Mouse (Mus musculus) liver, embryonic 13.5 days (tissue): ENCODE measurements around the gene E130114P18Rik. TPM values are rescaled to one million over a fixed set of nuclear protein-coding genes. Genes with fewer than 3 reads are reported as not detected.
A peak's percentile ranks its signal among the peaks of the same experiment; 100 is the strongest.

Source experiments
- ATAC-seq: fragments of 200-750 bp; cut with Nextera tagmentation; 2 replicates; pipeline ENCODE4 v1.8.0; 2017; ENCODE audit warnings: low read depth, mild to moderate bottlenecking, moderate number of reproducible peaks, moderate library complexity
- DNase-seq: peaks from one replicate; pipeline ENCODE4 v3.0.0; 2022
- H3K27ac ChIP-seq: fragments of 300-500 bp; sonication (generic); 2 replicates; pipeline ENCODE4 v1.5.1; 2015; ENCODE audit warnings: moderate library complexity, mild to moderate bottlenecking, inconsistent platforms
- H3K27me3 ChIP-seq: fragments of 300-500 bp; sonication (generic); 2 replicates; pipeline ENCODE4 v1.6.1; 2015; ENCODE audit warnings: mild to moderate bottlenecking, inconsistent platforms
- H3K36me3 ChIP-seq: fragments of 300-500 bp; sonication (generic); 2 replicates; pipeline ENCODE4 v1.6.1; 2015; ENCODE audit warnings: mild to moderate bottlenecking, inconsistent platforms
- H3K4me1 ChIP-seq: fragments of 300-500 bp; sonication (generic); replicated peaks from 2 replicates; pipeline ENCODE4 v1.6.1; 2015; ENCODE audit warnings: inconsistent platforms
- H3K4me2 ChIP-seq: fragments of 300-500 bp; sonication (generic); 2 replicates; pipeline ENCODE4 v1.6.1; 2015; ENCODE audit warnings: inconsistent platforms, mild to moderate bottlenecking, moderate library complexity
- H3K4me3 ChIP-seq: fragments of 300-500 bp; sonication (generic); replicated peaks from 2 replicates; pipeline ENCODE4 v1.5.1; 2015; ENCODE audit warnings: mild to moderate bottlenecking, inconsistent platforms
- H3K9ac ChIP-seq: fragments of 300-500 bp; sonication (generic); 2 replicates; pipeline ENCODE4 v1.6.1; 2015; ENCODE audit warnings: mild to moderate bottlenecking, inconsistent platforms
- H3K9me3 ChIP-seq: fragments of 300-500 bp; sonication (generic); replicated peaks from 2 replicates; pipeline ENCODE4 v1.6.1; 2016; ENCODE audit warnings: inconsistent platforms
- WGBS: fragments of 180-500 bp; shearing (Covaris S2); methylation state at CpG from one replicate; pipeline ENCODE4 v1.1.7; 2015; ENCODE audit not compliant: insufficient replicate concordance; 5-methylcytosine and 5-hydroxymethylcytosine counted together
- polyA plus RNA-seq: library from polyadenylated mRNA; unstranded; fragments of >200 nt; fragmentation: Nextera tagmentation; extraction: Ambion mirVana; gene quantifications from 2 replicates; pipeline ENCODE4 v1.2.1, GENCODE M21; 2015

The E130114P18Rik gene
- polyA plus RNA-seq, 1 experiment from 2014 or later = 0.09 TPM

DNA sequence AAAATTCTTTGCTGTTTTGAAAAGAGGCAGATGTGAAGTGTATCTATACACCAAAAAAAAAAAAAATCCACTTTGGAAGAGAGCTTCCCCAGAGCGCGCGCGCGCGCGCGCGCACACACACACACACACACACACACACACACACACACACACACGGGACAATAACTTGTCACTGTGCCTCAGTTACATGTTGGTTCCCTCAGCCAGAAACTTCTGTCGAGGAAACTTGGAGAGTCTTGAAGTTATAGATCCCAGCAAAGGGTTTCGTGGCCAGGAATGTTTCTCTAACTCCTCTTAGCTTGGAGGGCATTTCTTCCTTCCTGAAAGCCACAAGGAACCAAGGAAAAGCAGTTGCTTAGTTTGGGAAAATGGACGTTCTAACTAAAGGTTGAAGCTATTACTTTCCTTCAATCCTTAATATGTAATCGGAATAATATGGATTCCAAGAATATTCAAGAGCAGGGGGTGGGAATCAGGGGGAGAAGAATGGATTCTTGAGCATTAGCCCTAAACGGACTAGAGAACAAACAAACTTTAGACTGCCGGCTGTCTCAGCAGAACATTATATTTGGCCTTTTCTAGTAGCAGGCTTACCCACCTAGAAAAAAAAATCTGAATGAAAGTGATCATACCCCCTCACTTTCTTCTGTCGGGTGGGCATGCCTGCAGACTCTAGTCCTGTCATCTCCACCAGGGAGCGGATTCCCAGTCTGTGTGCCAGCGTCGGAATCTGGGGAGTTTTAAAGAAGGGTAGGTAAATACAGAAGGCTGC lies 2.2 kb downstream of the E130114P18Rik start:
- Histone ChIP-seq H3K9ac (no peak overlapping the region), H3K9me3 (no peaks in the 10 kb centered on the region), H3K4me3 (peak overlapping the region; percentile 28), H3K36me3 (no peaks in the 10 kb centered on the region), H3K27me3 (peaks cover 69% of the 10 kb centered on the region), H3K4me2 (peak overlapping the region; percentile 71), H3K4me1 (peaks cover 29% of the 10 kb centered on the region), H3K27ac (no peak overlapping the region)
- ATAC-seq = no peak
- DNase-seq = no peak
- WGBS = 1% methylated on average over 20 of the region's 20 CpGs

DNA sequence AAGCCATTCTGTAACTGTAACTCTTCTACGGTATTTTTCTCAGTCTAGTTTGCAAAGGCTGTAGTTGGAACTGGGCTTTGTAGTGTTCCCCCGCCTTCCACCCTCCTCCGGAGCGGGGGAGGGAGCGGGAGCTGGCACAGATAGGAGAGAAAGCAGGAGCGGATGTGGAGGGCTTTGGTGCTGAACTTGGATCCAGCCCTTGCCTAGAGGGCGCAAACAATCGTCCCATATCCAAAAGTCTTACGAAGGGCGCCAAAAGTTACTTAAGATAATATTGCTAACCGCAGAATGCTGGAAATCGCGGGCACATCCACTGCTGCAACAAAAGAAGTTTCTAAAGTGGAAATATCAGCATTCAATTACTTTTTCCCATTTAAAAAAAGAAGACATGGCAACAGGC lies 2.8 kb downstream of the E130114P18Rik start:
- Histone ChIP-seq H3K4me3 (peak overlapping the region; percentile 28), H3K4me1 (peaks cover 29% of the 10 kb centered on the region), H3K9me3 (no peaks in the 10 kb centered on the region), H3K9ac (no peak overlapping the region), H3K36me3 (no peaks in the 10 kb centered on the region), H3K4me2 (peak overlapping the region; percentile 71), H3K27ac (no peak overlapping the region), H3K27me3 (peaks cover 65% of the 10 kb centered on the region)
- ATAC-seq (no peak), DNase-seq (no peak)
- 1% methylated on average over 13 of the region's 13 CpGs for WGBS

DNA sequence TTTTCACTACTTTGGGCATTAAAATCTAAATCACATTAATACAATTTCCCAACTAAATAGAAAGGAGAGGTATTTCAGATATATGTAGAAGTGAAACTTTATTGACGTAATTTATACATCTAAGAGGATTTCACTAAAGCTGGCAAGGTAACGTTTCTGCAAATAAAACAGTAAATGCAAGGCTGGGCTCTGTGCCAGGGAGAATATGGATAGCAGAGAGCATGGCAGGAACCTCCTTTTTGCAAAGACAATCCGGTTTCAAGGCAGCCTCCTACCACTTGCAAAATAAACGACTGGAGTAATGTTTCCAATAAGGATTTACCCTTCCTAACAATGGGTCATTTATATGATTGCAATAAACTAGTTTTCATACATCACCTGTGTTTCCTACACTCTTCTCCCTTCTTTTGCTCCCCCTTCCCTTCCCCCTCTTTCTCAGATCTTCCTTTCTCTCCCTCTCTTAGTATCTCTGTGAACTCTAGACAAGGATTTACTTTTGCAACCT lies 3.4 kb downstream of the E130114P18Rik start:
- 26% methylated on average over 4 of the region's 4 CpGs for WGBS

DNA sequence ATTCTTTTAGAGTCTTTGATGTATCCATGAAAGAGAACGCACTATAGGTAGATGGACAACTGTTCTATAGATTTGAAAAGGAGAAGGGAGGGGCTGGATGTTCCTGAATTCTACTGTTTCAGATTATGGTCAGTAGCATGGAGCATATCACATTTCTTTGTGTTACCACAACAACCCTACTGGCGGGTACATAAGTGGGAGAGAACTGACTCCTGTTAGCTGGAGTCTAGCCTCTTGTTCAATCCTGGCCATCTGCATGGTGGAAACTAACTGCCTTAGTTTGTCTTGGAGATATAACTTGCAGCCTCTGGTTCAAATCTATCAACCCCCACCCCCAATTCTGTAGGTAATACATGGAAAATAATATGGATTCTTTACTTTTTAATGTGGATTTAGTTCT lies 4.1 kb downstream of the E130114P18Rik start:
- H3K27ac ChIP-seq = no peak overlapping the region
- no peak for DNase-seq

More for the DNA sequence above, 3.4 kb downstream of the E130114P18Rik start:
- Histone ChIP-seq H3K27me3 (peaks cover 59% of the 10 kb centered on the region), H3K36me3 (no peaks in the 10 kb centered on the region), H3K4me3 (no peak overlapping the region), H3K4me2 (peak overlapping the region; percentile 71; the same call in 1 of the 2 replicates), H3K4me1 (peaks cover 28% of the 10 kb centered on the region), H3K9me3 (no peaks in the 10 kb centered on the region), H3K27ac (peak overlapping the region; percentile 29; the same call in 1 of the 2 replicates), H3K9ac (no peak overlapping the region)
- no peak for ATAC-seq
- DNase-seq = no peak

DNA sequence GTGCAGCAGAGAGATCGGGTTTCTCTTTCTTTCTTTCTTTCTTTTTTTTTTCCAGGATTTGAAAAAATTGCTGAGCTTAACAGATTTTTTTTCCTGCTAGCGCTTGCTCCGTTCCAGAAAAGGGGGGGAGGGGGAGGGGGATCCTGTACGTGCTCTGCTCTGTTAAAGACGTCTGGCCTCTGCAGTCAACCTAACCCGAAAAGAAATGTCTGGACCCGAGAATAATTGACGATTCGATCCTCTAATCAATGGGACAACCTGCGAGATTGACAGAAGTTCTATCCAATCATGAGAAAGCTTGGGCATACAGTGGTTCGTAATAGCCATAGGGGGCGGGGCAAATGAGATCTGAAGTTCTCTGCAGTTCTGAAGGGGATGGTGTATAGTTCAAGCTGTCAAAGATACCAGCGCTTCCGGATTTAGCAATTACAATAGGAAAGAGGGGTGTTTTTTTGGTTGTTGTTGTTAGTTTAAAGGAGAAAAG lies 4.7 kb downstream of the E130114P18Rik start:
- Histone ChIP-seq H3K4me1 (peaks cover 23% of the 10 kb centered on the region), H3K27ac (no peak overlapping the region), H3K4me3 (peak overlapping the region; percentile 61), H3K9me3 (no peaks in the 10 kb centered on the region), H3K4me2 (peak overlapping the region; percentile 76), H3K27me3 (peaks cover 46% of the 10 kb centered on the region), H3K9ac (no peak overlapping the region), H3K36me3 (no peaks in the 10 kb centered on the region)
- WGBS = under 1% methylated on average over 14 of the region's 14 CpGs
- DNase-seq (peak; percentile 83), ATAC-seq (peak; percentile 65)

More for the DNA sequence above, 4.1 kb downstream of the E130114P18Rik start:
- no peaks in the 10 kb centered on the region for H3K36me3 ChIP-seq
- 0 out of 2 replicates have a peak overlapping the region, but pooled peaks have one; percentile 61 for H3K4me3 ChIP-seq
- no peak overlapping the region for H3K9ac ChIP-seq
- no peak for ATAC-seq
- peak overlapping the region; percentile 76 for H3K4me2 ChIP-seq
- no peaks in the 10 kb centered on the region for H3K9me3 ChIP-seq
- H3K4me1 ChIP-seq = peaks cover 25% of the 10 kb centered on the region
- peaks cover 52% of the 10 kb centered on the region for H3K27me3 ChIP-seq
- 65% methylated on average over 2 of the region's 2 CpGs for WGBS

DNA sequence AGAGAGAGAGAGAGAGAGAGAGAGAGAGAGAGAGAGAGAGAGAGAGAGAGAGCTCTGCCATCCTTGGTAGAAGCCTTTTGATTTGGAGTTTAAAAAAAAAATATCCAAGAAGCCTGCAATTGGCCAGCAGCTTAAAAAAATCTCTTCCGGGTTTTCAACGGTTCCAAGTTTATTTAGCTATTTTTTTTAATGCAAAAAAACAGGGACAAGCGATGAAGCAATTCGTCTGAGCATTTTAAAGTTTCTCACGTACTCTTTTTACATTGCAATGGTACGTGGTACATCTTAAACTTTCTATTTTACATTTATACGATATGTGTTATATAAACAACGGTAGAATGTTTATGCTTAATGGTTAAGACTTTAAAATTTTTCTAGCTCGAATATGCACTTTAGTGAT lies 5.2 kb downstream of the E130114P18Rik start, which contains the start of gene Nfia:
Gene Nfia (plus strand): TSS at position 94 of the 400 bp plus-strand sequence.
- Histone ChIP-seq H3K4me3 (peak within 1 kb of the TSS; percentile 61), H3K27ac (peak within 1 kb of the TSS; percentile 67), H3K4me1 (peaks cover 18% of the 10 kb centered on the region), H3K36me3 (no peaks in the 10 kb centered on the region), H3K9me3 (no peaks in the 10 kb centered on the region), H3K9ac (peak within 1 kb of the TSS; percentile 49), H3K27me3 (peaks cover 40% of the 10 kb centered on the region), H3K4me2 (peak within 1 kb of the TSS; percentile 76)
- ATAC-seq (no peak), DNase-seq (no peak)
- WGBS = under 1% methylated on average over 9 of the region's 9 CpGs

DNA sequence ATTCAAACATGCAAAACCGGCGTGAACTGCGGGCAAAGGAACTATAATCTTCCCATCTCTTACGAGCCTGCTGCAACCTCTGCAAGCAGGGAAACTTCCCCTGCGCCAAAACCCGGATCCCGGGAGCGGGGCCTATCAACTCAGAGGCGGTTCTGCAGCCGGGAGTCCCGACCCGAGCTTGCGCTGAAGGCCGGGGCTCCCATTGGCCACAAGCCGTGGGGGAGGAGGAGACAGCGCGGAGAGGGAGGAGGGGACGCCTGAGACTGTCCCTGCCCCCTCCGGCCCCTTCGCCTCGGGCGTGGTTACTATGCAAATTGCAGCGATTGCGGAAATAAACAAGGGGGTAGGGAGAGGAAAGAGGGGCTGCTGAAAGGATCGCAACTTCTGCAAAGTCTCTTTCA lies 5.8 kb downstream of the E130114P18Rik start:
- ATAC-seq (peak; percentile 97), DNase-seq (peak; percentile 88)
- Histone ChIP-seq H3K4me2 (peak overlapping the region; percentile 76), H3K4me1 (peaks cover 18% of the 10 kb centered on the region), H3K9ac (peak overlapping the region; percentile 49), H3K9me3 (no peaks in the 10 kb centered on the region), H3K36me3 (no peaks in the 10 kb centered on the region), H3K27me3 (peaks cover 35% of the 10 kb centered on the region), H3K4me3 (peak overlapping the region; percentile 61), H3K27ac (peak overlapping the region; percentile 67)
- WGBS = under 1% methylated on average over 25 of the region's 25 CpGs

DNA sequence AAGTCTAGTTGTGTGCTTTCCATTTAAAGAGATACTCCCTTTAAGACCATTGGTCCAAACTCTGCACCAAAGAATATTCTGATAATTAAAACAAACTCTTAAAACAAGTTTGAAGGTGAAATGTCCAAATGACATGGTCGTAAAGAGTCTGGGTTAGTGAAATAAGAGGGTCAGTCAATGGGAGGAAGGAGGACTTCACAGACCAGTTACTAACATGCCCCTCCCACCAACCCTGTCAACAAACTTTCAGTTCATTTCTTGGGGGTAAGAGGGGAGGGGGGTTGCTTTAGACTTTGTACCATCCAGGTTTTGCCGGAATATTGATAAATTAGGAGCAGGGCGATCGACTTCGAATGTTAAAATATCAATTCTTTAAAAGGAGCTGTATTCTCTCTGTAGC lies 6.5 kb downstream of the E130114P18Rik start:
- Histone ChIP-seq H3K9ac (no peak overlapping the region), H3K4me2 (peak overlapping the region; percentile 76), H3K27me3 (peaks cover 28% of the 10 kb centered on the region), H3K9me3 (no peaks in the 10 kb centered on the region), H3K4me3 (peak overlapping the region; percentile 61), H3K27ac (no peak overlapping the region), H3K36me3 (no peaks in the 10 kb centered on the region), H3K4me1 (peaks cover 18% of the 10 kb centered on the region)
- ATAC-seq (no peak), DNase-seq (no peak)
- WGBS = 16% methylated on average over 5 of the region's 5 CpGs

DNA sequence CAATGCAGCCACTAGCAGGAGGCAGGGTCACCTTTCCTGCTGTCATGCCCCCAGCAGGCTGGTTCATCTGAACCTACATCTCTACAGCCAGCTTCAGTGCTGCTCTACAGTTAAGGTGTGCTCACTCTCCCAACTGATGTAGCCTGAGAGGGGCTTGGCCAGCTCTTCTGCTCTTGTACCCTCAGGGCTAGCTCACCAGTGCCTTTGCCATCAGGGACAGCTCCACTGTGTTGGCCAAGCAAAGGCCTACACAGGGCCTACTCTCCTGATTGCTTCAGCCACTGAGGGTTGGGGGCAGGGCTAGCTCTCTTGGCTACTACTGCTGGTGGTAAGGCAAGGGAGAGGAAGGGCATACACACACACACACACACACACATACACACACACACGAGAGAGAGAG lies 8.0 kb downstream of the E130114P18Rik start:
- Histone ChIP-seq H3K36me3 (no peaks in the 10 kb centered on the region), H3K4me1 (peaks cover 12% of the 10 kb centered on the region; the same call in 1 of the 2 replicates), H3K9ac (no peak overlapping the region), H3K27ac (no peak overlapping the region), H3K4me2 (no peak overlapping the region), H3K27me3 (peaks cover 13% of the 10 kb centered on the region), H3K9me3 (no peaks in the 10 kb centered on the region), H3K4me3 (no peak overlapping the region)
- WGBS = no CpG with 5 or more reads among the region's 1 CpGs
- ATAC-seq (no peak), DNase-seq (no peak)

DNA sequence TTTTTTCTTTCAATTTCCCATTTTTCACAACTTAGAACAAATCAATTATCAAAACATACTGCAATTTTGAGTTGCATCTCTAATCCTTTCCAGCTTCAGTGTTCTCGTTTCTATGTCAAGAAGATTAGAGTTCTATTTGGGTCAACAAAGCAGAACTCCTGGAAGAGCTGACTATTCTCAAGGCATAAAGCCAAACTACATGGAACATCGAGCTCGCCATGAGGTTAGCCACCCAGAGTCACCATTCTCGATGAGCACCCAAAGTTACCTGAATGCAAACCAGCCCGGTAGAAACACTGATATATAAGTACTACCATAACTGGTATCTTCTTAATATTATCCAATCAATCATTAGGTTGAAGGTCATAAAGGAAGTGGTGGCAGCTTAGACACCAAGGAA lies 10.4 kb downstream of the E130114P18Rik start:
- 75% methylated on average over 5 of the region's 5 CpGs for WGBS

DNA sequence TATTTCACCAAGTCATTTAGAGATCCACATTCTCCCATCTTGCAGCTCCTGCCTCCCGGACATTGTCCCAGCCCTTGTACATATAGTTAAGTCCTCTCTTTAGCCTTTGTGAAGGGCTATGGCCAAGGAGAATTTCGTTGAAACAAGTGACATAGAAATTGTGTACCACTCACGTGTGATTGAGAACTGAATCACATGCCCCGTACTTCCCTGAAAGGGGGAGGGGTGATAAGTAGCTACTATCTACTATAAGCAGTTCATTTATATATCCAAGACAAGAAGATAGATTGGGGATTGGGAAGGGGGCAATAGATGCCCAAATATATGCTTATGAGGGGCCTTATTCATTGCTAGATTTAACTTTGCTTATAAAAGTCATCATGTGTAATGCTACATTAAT lies 10.9 kb downstream of the E130114P18Rik start:
- no peak overlapping the region for H3K4me2 ChIP-seq
- H3K9ac ChIP-seq = no peak overlapping the region
- DNase-seq (no peak), ATAC-seq (no peak)
- no peak overlapping the region for H3K27ac ChIP-seq
- peaks cover 3% of the 10 kb centered on the region; the same call in 1 of the 2 replicates for H3K27me3 ChIP-seq
- 53% methylated on average over 4 of the region's 4 CpGs for WGBS
- H3K9me3 ChIP-seq = no peaks in the 10 kb centered on the region
- peaks cover 6% of the 10 kb centered on the region; the same call in 1 of the 2 replicates for H3K4me1 ChIP-seq
- no peaks in the 10 kb centered on the region for H3K36me3 ChIP-seq
- H3K4me3 ChIP-seq = no peak overlapping the region

More for the DNA sequence above, 10.4 kb downstream of the E130114P18Rik start:
- no peak overlapping the region for H3K27ac ChIP-seq
- H3K4me3 ChIP-seq = no peak overlapping the region
- H3K9ac ChIP-seq = no peak overlapping the region
- no peaks in the 10 kb centered on the region for H3K36me3 ChIP-seq
- no peak overlapping the region for H3K4me2 ChIP-seq
- ATAC-seq = no peak
- H3K27me3 ChIP-seq = peaks cover 3% of the 10 kb centered on the region; the same call in 1 of the 2 replicates
- H3K9me3 ChIP-seq = no peaks in the 10 kb centered on the region
- no peak for DNase-seq
- H3K4me1 ChIP-seq = peaks cover 8% of the 10 kb centered on the region; the same call in 1 of the 2 replicates
